Mouse (Mus musculus): Measurements from ENCODE around the gene Crhr1.

The Crhr1 gene

DNA sequence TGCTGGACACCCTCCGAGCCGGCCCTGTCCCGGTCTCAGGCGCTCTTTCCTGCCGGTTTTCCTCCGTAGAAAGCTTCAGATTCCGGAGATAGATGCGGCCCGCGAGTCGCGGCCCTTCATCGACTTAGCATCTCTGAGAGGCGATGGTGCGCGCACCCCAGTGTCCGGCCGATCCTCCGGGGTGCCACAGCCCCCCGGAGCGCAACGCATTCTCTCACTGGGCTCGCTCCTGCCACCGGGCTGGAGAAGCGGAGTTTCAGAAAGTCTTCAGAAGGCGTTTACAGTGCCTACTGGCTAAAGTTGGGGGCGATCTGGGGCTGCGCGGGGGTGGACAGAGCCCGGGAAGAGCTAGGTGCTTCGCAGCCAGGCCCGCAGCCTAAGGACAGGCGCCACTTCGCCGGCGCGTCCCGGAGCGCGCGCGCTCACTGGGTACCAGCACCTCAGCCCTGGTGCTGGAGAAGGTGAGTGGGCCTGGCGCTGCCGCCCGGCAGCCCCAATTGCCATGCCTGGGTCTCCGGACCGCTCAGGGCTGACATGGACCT lies 858 bp downstream of the Crhr1 start:
- DNase-seq (ENCODE audit: low read depth, low spot score) = no peak

DNA sequence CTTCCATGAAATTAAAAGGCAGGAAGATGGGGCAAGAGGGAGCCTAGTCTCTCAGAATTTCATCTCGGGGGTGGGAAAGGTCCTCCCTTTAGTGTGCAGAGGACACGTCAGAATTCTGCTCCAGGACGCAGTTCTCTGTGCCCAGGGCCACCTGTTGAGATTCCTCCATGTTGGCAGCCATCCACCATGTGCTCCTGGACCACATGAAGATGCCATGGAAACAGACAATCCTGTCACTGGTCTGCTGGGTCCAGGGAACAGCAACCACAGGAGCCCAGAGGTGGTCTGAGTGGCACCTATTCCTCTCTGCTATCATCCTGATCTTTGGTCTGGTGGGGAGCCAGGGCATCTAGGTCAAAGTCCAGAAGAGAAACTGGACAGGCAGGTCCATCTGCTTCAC lies 6.3 kb downstream of the Crhr1 start:
- no peak for DNase-seq (ENCODE audit: low read depth, low spot score)

DNA sequence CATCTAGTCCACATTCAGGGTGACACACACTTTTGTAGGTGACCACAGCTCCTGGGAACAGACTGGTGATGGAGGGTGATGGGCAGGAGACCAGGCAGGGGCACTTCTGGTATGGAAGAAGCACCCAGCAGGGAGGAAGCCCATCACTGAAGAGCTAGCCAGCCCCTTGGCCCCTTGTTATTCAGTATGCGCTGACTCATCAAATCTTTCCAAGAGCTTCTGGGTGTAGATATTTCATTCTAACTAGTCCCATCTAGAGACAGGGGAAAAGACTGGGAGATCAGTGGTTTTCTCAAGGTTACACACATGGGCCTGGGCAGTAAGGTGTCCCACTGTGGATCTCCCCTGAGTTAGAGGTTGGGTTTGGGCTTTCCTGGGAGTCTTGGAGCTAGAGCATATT lies 12.3 kb downstream of the Crhr1 start:
- no peak for DNase-seq (ENCODE audit: low read depth, low spot score)

DNA sequence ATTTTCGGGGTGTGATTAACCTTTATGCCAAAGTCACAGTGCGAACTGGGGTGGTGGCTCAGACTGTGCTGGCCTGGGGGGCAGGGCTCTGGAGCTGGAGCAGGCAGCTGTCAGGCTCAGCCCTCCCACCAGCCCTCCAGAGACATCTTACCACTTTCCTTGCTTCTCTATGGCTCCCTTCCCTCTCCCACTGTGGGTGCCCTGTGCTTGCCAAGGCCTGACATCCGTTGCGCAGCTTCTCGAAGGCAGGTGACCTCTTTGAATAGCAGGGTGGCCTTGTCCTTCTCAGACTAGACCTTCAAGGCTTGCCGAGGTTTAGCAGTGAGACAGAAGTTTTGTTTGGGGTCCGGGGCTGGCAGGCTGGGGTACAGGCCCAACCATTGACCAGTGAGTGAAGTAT lies 16.1 kb downstream of the Crhr1 start:
- DNase-seq (ENCODE audit: low read depth, low spot score) = no peak

DNA sequence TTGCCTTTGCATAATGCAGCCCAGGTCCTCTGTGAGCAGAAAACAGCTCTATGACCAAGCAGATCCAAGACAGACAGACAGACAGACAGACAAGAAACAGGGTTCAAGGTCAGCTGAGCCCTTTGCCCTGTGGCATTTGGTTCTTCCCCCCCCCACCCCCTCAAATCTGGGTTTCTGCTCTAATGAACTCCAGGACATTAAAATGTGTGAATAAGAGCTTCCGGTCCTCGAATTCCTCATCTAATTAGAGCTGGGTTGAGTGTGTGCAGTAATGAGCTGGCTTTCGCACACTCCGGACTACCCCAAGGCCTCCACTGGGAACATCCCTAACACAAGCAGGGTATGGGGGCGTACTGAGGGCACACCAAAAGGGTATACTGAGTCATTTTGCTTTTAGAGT lies 18.3 kb downstream of the Crhr1 start:
- no peak for DNase-seq (ENCODE audit: low read depth, low spot score)

DNA sequence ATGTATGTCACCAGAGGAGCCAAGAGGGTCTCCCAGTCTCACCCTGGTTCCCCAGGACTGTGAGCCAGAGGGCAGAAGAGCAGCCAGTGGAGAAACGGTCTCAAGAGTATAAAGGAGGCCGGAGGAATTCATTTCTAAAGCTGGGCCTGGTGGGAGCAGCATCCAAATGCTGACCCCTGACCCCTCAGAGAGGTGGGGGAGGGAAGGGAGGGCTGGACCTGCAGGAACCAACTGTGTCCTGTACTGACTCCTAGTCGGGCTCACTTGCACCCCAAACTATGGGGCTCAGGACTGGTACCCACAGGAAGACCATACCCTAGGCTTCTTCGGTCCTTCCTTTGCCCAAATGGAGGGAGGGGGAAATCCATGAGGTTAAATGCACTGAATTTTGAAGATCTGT lies 21.7 kb downstream of the Crhr1 start:
- no peak for DNase-seq (ENCODE audit: low read depth, low spot score)

DNA sequence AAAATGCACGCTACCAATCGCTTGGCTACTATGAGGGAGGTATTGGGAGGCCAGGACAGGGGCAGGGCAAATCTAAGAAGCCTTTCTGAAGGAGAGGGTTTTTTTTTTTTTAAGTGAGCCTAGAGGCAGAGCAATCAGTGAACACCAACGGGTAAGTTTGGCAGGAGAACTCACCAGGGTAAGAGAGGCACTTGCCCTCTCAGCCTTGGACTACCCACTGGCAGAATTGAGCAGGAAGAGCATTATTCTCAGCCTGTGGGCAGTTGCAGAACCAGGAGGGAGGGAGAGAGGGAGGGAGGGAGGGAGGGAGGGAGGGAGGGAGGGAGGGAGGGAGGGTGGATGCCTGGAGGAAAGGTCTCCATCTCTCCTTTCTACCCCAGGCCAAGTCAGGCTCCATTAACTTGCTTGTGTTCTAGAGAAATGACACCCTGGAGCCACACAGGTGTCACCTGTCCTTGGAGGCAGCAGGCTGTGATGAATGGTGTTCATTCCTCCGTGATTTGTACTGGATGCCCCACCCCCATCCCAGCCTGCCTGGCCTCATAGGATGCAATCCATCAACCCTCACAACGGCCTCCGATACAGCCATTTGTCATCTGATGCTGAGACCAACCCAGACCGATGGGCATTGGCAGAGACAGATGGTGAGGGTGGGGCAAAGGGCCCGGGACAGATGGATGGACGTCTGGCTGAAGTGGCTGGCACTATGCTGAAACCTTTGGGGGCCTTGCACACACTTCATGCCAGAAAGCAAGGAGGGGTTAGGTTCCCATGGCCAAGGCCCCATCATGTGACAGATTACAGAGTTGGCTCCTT lies 22.4 kb downstream of the Crhr1 start:
- no peak for DNase-seq (ENCODE audit: low read depth, low spot score)

DNA sequence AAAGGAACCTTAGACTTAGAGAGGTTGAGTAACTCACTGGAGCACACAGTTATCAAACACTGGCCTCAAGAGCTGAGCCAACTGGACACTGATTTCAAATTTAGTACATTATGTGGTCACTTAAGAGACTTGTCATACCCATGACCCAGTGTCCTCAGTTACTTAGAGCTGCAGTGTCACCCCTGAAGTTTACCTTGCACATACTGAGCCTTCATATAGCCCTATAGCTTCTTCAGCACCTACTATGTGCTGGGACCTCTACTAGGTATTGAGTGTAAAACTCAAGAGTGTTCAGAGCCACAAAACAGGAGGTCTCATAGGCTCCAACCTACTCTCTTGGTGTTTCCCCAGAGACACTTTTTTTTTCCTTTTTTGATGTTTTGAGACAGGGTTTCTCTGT lies 23.2 kb downstream of the Crhr1 start:
- DNase-seq (ENCODE audit: low read depth, low spot score) = no peak

DNA sequence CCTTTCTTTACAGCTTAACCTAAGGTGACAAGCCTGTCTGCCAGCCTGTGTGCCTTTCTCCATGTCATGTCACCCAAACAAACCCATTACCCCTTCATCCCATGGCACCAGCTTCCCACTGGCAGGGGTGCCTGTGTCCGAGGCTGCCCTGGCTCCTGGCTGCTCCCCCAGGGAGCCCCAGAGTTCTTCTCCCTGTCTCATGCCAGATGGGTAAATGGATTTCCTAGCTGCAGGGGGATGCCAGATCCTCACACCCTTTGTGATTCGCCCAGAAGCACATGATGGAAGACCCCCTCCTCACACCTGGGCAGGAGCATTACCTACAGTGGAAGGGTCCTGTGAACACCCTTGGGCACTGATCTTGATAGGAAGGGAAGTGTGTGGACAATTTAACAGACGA lies 23.7 kb downstream of the Crhr1 start:
- no peak for DNase-seq (ENCODE audit: low read depth, low spot score)

DNA sequence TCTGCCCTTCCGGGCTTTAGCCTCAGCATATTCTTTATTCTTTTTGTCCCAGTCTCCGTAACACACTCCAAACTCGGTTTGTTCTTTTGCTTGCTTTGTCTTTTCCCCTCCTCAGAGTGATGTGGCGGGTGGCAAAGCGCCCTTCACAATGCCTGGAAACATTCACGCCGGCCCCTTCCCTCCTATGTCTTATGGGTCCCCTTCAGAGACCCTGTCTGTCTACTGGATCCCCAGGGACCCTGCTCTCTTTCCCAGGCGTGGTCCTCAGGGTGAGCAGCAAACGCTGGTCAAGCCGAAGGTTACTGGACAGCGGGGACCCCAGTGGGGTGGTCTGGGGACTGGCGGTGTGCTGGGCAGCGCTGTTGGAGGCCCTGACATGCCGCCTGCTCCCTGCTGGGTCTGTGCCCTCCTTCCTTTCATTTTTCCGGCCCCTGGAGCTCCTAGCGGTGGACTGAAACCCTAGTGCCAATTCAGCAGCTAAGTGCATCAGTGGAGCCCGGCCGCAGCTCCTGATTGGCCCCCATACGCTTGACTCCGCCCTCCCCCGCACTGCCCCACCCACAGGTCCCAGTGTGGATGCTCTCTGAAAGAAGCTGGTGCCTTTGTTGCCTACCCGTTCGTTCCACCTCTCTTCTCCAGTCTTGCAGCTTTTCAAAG lies 25.1 kb downstream of the Crhr1 start:
- DNase-seq (ENCODE audit: low read depth, low spot score) = no peak

DNA sequence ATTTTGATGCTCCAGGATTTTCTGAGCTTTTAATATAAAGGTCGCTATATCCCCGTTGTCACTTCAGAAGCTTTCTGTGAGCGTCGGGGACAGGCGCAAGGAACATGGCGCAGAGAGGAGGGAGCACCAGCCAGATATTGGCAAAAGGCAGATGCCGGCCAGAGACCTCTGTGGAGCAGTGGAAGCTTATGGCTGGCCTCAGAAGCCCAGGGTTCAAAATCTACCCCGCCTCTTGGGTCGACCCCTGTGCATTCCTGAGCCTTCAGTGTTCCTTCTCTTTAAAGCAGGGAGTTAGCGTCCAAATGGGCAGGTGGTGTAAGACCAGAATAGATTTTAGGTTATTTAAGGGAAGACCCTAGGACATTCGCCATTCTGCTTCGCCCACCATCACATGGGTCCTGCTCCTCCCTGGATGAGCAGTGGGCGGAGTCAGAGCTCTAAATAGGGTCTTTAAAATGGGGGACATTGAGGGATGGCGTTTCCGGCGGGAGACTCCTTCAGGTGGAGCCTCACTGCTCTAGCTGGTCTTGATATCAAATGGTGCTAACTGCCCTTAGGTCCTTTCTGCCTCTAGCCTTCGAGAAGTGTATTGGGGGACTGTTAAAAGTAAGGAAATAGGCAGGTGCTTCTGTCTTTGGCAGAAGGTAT lies 25.7 kb downstream of the Crhr1 start:
- no peak for DNase-seq (ENCODE audit: low read depth, low spot score)

DNA sequence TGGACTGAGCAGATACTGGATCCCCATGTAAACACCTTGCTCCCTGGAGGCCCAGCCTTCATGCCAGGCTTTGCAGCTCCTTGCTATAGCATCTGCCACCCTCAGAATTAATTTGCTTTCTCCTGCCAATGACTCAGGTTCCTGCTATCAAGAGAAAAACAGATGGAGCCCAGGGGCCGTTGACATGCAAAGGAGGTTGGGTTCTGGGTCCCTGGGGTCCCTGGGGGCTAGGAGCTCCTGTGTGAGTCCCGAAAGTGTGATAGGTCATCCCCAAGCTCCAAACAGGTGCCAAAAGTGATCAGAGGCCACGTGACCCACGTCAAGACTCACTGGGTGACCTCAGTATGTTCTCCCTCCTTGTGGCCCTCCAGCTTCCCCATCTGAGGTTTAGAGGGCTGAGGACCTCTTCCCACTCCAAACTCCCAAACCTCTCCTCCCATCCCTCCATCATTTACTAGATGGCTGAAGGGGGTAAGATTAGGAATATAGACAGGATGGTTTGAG lies 27.2 kb downstream of the Crhr1 start:
- DNase-seq (ENCODE audit: low read depth, low spot score) = no peak

DNA sequence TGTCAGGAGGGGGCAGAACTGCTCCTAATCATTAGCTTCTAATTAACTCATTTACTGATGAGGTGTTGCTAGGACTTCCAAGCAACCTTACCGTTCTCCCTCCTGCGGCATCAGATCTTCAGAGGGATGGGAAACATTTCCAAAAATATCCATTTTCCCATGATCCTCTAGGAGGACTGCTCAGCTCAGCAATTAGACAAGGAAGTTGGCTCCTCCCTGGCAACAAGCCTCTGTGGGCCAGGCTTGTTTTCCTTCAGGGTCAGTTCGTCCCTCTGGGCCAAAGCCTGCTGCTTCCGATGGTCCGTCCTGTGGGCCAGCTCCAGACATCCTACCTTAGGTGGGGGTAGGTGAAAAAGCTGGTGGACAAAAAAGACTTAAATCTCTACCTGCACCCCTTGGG lies 28.5 kb downstream of the Crhr1 start:
- DNase-seq (ENCODE audit: low read depth, low spot score) = no peak

DNA sequence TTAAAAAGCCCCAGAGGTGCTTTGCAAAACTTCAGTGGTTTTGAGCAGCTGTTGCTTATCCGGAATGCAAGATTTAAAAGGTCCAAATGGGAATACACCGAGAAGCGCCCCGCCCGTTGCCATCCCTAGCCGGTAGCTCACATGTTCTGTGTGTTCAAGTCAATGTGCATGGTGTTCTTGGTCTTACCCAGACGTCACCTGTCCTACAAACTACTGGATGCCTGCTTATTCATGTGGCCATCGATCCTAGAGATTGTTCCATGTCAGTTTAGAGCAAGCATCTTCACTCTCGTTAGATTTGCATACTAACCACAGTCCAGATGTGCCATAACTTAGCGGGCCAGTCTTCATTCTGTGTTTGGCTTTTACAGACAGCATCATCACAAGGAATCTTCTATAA lies 31.6 kb downstream of the Crhr1 start:
- no peak for DNase-seq (ENCODE audit: low read depth, low spot score)

DNA sequence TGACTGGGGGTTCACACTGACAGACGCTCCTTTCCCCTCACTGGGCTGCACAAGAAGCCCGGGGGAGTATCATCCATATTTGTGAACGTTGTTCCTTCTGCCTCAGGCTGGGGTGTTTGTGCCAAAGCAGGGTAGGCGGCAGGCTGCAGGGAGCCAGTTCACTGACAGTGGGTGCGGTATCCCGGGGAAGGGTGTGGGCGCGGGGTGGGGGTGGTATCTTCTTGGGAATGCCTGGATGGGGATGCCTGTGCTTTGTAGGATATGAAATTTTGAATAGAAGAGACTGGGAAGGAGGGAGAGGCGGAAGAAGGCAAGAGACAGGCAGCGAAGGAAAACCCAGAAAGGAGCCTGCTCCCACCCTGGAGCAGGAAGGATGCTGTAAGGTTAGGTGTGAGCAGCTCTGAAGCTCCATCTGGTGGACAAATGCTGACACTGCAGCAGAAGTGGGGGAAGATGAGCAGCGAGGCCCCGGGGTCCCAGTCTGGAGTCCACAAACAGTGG lies 38.7 kb downstream of the Crhr1 start:
- DNase-seq (ENCODE audit: low read depth, low spot score) = peak; percentile 12

DNA sequence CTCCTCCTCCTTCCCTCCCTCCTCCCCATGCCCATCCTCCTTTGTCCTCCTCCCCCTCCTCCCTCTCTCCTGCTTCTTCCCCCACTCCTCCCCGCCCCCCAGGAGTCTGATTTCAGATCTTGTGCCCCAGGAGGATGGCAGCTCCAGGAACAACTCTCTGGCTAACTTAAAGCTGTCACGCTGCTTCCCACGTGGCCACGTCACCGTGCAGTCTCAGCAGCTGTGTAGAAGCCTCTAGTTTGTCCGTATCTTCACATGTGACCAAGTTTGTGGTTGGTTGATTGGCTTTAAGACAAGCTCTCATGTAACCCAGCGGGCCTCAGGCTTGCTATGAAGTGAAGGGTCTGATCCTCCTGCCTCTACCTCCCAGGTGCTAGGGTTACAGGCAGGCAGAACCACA lies 46.2 kb downstream of the Crhr1 start:
- DNase-seq (ENCODE audit: low read depth, low spot score) = no peak

DNA sequence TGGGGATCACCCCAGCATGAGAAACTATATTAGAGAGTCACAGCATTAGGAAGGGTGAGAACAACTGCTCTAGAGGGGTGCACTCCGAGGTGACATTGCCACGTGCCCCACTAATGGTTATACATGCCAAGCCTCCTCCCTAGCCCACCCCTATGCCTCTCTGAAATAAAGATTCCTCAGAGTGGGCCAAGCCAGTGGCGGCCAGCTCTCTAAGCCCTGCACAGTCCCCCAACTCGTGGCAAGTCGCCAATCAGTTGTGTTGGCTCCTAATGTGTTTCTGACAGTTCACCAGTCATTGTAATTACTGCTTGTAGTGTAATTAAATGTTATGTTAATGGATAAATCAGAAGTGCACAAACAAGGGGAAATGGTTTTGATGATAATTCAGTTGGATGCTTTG lies 47.1 kb downstream of the Crhr1 start:
- no peak for DNase-seq (ENCODE audit: low read depth, low spot score)

DNA sequence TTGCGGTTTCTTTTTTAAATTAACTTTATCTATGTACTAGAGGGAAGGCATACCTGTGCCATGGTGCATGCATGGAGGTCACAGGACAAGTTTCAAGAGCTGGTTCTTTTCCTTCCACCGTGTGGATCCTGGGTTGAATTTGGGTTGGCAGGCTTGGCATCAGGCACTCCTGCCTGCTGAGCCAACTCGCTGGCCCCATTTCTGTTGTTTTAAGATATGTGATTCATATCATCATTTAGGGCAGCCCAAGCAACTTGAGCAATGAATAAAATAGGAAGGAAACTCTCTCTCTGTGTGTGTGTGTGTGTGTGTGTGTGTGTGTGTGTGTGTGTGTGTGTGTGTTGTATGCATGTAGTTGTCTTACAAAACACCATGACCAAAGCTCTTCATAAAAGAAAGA lies 49.5 kb downstream of the Crhr1 start:
- no peak for DNase-seq (ENCODE audit: low read depth, low spot score)

DNA sequence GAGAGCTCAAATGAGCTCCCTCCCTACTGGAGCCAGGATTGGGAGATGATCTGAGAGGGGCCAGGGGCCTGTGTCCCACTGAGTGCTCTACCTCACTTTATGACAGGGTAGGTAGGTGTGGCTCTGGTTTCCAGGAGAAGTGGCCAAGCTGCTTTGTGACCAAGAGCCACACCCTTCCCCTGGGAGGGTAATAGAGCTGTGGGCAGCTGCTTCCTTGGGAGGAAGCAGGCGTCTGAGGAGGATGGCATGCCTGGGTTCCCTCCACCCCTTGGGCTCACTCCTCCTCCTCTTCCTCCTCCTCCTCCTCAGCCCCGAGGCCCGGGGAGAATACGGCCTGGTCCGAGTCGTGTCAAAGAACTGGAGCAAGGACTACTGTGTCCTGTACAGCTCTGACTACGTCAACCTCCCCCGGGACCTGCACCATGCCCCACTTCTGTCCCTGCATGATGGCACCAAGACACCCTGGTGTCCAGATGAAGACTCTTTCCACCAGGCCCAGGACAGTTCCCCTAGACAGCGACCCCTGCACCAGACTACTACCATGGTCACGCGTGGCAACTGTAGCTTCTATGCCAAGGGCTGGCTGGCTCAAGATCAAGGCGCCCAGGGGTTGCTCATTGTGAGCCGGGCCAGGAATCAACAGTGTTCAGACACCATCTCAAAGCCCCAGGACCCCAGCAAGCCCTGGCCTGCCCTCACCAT lies 53.6 kb downstream of the Crhr1 start, which contains the start of gene Sppl2c:
TSS of gene Sppl2c (plus strand) at position 193 of the 702 bp plus-strand sequence.
- no peak for DNase-seq (ENCODE audit: low read depth, low spot score)

DNA sequence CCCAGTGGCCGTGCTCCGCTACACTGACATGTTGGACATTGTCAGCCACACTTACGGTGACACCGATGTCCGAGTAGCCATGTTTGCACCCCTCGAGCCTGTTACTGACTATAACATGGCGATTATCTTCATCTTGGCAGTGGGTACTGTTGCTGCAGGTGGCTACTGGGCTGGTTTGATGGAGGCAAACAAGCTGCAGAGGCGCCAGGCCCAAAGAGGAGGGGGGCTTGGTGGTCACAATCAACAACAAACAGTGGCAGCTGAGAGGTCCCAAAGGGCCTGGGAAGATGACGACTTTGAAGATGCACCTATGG lies 54.1 kb downstream of the Crhr1 start:
- DNase-seq (ENCODE audit: low read depth, low spot score) = no peak

DNA sequence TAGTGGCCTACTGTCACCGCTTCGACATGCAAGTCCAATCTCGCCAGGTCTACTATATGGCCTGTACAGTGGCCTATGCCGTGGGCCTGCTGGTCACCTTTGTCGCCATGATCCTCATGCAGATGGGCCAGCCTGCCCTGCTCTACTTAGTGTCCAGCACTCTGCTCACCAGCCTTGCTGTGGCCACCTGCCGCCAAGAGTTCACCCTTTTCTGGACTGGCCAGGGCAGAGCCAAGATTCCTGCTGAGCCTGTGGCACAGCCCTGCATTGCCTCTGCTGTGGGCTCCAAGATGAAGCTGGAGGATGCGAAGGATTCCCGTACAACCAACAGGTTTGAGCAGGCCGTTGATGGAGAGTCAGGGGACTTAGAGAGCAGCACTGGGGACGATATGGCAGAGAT lies 55.1 kb downstream of the Crhr1 start:
- no peak for DNase-seq (ENCODE audit: low read depth, low spot score)

DNA sequence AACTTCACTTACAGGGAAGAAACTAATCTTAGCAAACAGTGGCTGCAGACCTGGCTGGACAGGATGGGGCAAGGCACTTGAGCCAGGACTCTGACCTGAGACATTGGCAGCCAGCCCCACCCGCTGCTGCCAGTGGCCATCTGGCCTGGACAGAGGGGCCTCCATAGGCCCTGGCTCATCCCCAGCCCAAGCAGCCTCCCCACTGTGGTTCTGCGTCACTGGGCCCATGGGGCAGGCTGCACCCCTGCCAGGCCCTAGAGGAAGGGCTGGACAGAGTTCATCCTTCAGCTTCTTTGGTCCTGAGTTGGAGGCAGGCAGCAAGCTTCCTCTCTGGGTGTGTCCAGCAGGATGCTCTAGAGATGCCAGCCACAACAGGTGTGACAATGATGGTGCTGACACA lies 57.4 kb downstream of the Crhr1 start:
- DNase-seq (ENCODE audit: low read depth, low spot score) = no peak

Data from skeletal muscle tissue, adult 2 months (tissue).